Mouse (Mus musculus) adrenal gland, adult 2 months (tissue): ENCODE measurements around the gene Rnf43. TPM values are rescaled to one million over a fixed set of nuclear protein-coding genes. Genes with fewer than 3 reads are reported as not detected.

Source experiments
- DNase-seq: peaks from one replicate; pipeline ENCODE4 v3.0.0; 2021
- microRNA-seq, 2 experiments: library from miRNA; unstranded; fragments of <30 nt; microRNA quantifications; one replicate each; pipeline ENCODE4 v1.2.0; 2021
- polyA plus RNA-seq: library from polyadenylated mRNA; depleted of rRNA; stranded (reverse); fragments of >200 nt; gene quantifications from 2 replicates; pipeline ENCODE4 v1.2.3, GENCODE M21; 2012; rRNA removed
- total RNA-seq, 2 experiments: library from RNA; stranded (reverse); gene quantifications; 2 replicates each; pipeline ENCODE4 v1.2.3; 2021

Rnf43 gene
- total and polyA plus RNA-seq, 3 experiments: 3.8 to 7.8 (median 6.4) TPM

- DNase-seq: no peak
Measured at GRCm38 (mm10) chr11:87759609-87760005, 97.1 kb downstream of the Rnf43 start.

DNA sequence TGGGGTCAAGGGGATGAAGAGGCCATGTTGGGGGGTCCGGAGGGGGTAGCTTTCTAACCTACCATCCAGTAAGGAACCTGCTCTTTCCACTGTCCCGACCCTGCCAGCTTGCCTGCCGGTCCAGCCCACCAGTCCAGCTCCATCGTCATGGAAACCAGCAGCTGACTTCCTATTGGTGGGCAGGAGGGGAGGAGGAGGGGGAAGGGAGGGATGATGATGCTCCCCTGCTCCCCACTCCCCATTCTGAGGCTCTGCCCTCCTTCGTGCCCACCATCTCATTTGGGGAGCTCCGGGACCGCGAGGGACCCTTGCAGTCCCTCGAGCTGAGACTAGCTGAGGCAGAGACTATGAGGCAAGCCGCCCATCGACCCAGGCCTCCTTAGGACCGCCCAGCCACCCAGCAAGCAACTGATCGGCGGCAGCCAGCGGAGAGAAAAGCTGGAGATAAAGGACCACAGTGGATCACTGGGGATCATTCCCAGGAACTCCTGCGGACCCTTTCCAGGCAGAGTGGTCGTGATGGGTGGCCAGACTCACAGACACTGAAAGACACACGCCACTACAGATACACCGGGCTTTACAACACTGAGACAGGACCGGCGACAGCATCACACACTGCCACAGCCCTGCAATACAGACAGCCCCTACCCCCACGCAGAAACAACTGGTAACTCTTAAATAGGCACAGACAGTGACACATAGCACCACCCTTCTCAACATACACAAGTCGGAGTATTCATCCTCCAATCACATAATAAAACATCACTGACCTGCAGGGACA, 98.0 kb downstream of the Rnf43 start, which contains the start of gene Tspoap1:
Gene Tspoap1, plus strand, starts transcription at position 241 of the 781 bp plus-strand sequence.
- DNase-seq: no peak

DNA sequence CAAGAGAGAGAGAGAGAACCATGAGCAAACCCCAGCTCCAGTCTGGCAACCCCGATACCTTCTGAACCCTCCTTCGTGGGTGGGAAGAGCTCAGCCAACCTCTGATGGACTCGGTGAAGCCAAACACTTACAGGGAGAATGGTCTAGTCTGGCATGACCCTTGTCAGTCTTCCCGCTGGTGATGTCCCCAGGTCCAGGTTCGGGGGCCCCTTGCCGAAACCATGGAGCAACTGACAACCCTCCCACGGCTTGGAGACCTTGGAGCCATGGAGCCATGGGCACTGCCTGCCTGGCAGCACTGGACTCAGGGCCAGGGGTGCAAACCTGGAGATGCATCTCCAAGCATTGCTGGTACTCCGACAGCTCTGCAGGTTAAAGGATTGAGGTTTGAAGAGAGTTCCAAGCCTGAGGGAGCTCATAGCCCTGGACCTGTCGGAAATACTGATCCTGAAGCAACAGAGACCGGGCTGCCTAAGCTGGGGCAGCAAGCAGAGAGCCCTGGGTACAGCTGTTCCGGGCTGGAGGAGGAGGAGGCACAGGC, 98.7 kb downstream of the Rnf43 start:
- no peak for DNase-seq

GRCm38 (mm10) chr11:87761806-87762701, 99.5 kb downstream of the Rnf43 start:
- DNase-seq: no peak

DNA sequence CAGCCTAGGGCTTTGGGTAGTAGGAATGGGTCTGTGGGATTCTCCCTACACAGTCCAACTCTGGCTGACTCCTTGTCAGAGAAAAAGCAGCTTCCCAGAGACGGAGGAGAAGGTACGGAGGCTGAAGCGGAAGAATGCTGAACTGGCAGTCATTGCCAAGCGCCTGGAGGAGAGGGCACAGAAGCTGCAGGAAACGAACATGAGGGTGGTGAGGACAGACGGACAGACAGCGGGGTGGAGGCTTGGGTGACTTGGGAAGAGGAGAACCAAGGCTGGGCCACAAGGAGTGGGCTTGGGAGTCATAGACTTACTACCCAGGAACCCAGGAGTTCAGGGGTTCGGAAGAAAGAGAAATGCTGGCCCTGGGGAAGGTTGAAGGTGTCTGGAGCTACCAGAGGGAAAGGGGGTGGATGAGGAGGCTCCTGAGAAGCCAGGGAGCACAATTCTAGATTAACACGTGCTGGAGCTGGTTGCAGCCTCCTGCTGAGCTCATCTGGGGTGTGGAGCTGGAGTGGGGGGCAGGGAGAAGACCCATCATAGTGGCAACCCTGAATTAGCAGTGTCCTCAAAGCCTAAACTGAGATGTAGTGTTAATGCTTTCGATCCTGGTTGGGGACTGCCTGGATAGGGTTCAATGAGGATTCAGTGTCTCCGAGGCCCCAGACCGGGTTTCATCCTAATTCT, 100.3 kb downstream of the Rnf43 start:
- DNase-seq: no peak

- peak; percentile 58 for DNase-seq
Measured at GRCm38 (mm10) chr11:87763511-87763987, 101.0 kb downstream of the Rnf43 start.

- DNase-seq: peak; percentile 71
Measured at GRCm38 (mm10) chr11:87763988-87764876, 101.7 kb downstream of the Rnf43 start.

DNA sequence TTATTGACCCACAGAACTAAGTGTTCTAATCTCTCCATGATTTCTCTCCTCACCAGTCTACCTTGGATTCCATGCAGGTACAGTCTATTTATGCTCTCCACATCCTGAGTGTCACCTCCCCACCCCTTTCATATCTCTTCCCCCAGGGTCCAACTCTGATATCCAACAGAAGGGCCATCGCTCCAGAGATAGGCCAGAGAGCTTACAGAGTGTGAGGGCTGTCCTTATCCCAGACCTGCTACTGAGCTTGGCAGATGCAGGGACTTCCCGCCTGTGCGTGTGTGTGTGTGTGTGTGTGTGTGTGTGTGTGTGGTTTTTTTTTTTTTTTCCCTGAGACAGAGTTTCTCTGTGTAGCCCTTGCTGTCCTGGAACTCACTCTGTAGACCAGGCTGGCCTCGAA, 106.2 kb downstream of the Rnf43 start:
- no peak for DNase-seq

DNA sequence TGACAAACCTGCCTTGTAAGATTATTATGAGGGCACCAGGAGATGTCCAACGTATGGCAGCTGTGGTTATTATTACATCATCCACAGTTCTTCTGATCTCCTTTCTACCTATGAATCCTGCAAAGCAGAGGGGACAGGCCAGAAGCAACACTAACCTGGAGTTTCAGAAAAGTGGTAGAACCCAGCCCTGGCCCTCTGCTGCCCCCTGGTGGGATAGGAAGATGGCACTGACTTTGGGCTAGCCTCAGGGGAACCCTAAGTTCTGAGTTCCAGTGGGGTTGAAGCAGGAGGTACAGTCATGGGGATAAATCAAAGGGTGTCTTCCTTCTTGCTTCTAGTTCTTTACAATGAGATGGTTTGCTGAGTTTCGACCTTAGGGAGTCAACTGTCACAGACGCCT, 108.5 kb downstream of the Rnf43 start:
- peak; percentile 72 for DNase-seq

DNA sequence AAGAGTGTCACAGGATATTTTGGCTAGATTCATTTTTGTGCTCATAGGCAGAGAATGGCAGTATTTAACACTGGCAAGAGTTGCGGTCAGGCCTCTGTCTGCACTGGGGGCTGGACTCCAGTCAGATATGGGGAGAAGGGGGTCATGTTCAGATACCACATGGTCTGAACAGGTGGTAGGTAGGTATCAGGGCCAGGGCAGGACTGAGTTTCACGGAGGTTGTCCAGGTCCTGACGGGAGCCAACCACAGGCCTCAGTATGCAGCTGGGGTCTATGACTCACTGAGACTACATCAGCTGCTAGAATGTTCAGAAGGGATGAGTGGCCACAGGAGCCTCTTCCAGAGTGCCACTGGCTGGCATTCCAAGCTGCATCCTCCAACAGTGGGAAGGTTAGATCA, 109.8 kb downstream of the Rnf43 start:
- no peak for DNase-seq

DNA sequence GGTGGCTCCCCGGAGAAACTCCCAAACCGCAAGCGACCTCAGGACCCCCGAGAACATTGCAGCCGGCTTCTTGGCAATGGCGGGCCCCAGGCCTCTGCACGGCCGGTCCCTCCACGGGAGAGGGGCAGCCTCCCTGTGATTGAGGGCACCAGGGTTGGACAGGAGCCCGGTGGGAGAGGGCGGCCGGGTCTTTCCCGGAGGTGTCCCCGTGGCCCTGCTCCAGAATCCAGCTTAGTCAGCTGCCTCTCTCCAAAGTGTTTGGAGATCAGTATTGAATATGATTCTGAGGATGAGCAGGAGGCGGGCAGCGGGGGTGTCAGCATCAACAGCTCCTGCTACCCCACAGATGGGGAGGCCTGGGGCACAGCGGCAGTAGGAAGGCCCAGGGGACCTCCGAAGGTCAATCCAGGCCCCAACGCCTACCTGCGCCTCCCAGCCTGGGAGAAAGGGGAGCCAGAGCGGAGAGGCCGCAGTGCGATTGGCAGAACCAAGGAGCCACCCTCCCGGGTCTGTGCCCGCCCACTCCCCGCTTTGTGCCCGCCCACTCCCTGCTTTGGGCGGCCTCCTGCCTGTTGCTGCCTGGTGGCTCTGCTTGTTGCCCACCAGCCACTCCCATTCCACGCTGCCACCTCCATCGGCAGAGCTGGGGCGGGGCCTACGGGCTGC, 115.7 kb downstream of the Rnf43 start:
- DNase-seq: peak; percentile 68

GRCm38 (mm10) chr11:87778915-87779314, 116.4 kb downstream of the Rnf43 start:
- DNase-seq: no peak

- DNase-seq: peak; percentile 52
Measured at GRCm38 (mm10) chr11:87779392-87779791, 116.9 kb downstream of the Rnf43 start.

GRCm38 (mm10) chr11:87780130-87780529, 117.6 kb downstream of the Rnf43 start:
- no peak for DNase-seq

Small RNAs within 50 kb of the gene (microRNA-seq; reads per million reads assigned to microRNA genes)
- gene Mir142: 0 reads per million in 2 experiments
- 0 reads per million in 2 experiments for gene Mir142b

Other genes starting within 250 kb of the Rnf43 start
- gene Gm11492, start 96.1 kb upstream of the Rnf43 start, total RNA-seq: not detected
- not detected in 2 replicates for gene Gm11492, start 96.1 kb upstream of the Rnf43 start, polyA plus RNA-seq
- 10 to 100 TPM; 42.0 to 52.8 TPM for gene Sept4, start 93.8 kb upstream of the Rnf43 start, total RNA-seq
- gene Sept4, start 93.8 kb upstream of the Rnf43 start, polyA plus RNA-seq: 14.8 and 14.9 TPM in 2 replicates
- 10 to 100 TPM; 24.6 to 31.1 TPM for gene Mtmr4, start 70.6 kb upstream of the Rnf43 start, total RNA-seq
- 13.0 and 15.2 TPM in 2 replicates for gene Mtmr4, start 70.6 kb upstream of the Rnf43 start, polyA plus RNA-seq
- under 1 TPM in 1 of 2 experiments, not detected in 1; 0.12 TPM for gene Hsf5, start 45.6 kb upstream of the Rnf43 start, total RNA-seq
- 0.04 TPM in 1 of 2 replicates, not detected in the other for gene Hsf5, start 45.6 kb upstream of the Rnf43 start, polyA plus RNA-seq
- gene Supt4a, start 74.8 kb downstream of the Rnf43 start, total RNA-seq: 10 to 100 TPM; 43.3 to 74.3 TPM
- gene Supt4a, start 74.8 kb downstream of the Rnf43 start, polyA plus RNA-seq: 18.5 and 21.4 TPM in 2 replicates
- gene Tspoap1, start 97.8 kb downstream of the Rnf43 start, total RNA-seq: 1 to 10 TPM; 3.3 to 4.6 TPM
- gene Tspoap1, start 97.8 kb downstream of the Rnf43 start, polyA plus RNA-seq: 6.6 and 9.7 TPM in 2 replicates
- gene Mpo, start 130.9 kb downstream of the Rnf43 start, total RNA-seq: under 1 TPM in 1 of 2 experiments, not detected in 1; 0.29 TPM
- gene Mpo, start 130.9 kb downstream of the Rnf43 start, polyA plus RNA-seq: not detected in 2 replicates
- not detected for gene Lpo, start 165.6 kb downstream of the Rnf43 start, total RNA-seq
- gene Lpo, start 165.6 kb downstream of the Rnf43 start, polyA plus RNA-seq: not detected in 2 replicates
- 10 to 100 TPM in 1 of 2 experiments, 1 to 10 TPM in 1; 6.6 to 11.9 TPM for gene Mks1, start 190.5 kb downstream of the Rnf43 start, total RNA-seq
- 19.2 and 20.7 TPM in 2 replicates for gene Mks1, start 190.5 kb downstream of the Rnf43 start, polyA plus RNA-seq
- not detected for gene Epx, start 212.8 kb downstream of the Rnf43 start, total RNA-seq
- gene Epx, start 212.8 kb downstream of the Rnf43 start, polyA plus RNA-seq: not detected in 2 replicates
- not detected for gene Olfr462, start 229.5 kb downstream of the Rnf43 start, total RNA-seq
- gene Olfr462, start 229.5 kb downstream of the Rnf43 start, polyA plus RNA-seq: not detected in 2 replicates
- not detected for gene Olfr463, start 234.7 kb downstream of the Rnf43 start, total RNA-seq
- not detected in 2 replicates for gene Olfr463, start 234.7 kb downstream of the Rnf43 start, polyA plus RNA-seq